Mouse (Mus musculus): Measurements from ENCODE around the gene Rprd1b.

GRCm38 (mm10) chr2:158169771-158170170 lies 141.5 kb downstream of the Rprd1b start:
- TF ChIP-seq GATA1 (IDR thresholded peaks at IDR 0.05; ENCODE audit: borderline replicate concordance, low read length) (no peak), FLI1 (IDR thresholded peaks at IDR 0.05; ENCODE audit: low read length) (no peak)
